Mouse (Mus musculus) ES-CJ7 (cell line): ENCODE data around the gene Rtl5.
A peak's percentile ranks its signal among the peaks of the same experiment; 100 is the strongest.

Source experiments
- DNase-seq: peaks from one replicate; pipeline ENCODE4 v3.0.0; 2011; ENCODE audit warnings: low read depth, low spot score

Gene Rtl5

DNA sequence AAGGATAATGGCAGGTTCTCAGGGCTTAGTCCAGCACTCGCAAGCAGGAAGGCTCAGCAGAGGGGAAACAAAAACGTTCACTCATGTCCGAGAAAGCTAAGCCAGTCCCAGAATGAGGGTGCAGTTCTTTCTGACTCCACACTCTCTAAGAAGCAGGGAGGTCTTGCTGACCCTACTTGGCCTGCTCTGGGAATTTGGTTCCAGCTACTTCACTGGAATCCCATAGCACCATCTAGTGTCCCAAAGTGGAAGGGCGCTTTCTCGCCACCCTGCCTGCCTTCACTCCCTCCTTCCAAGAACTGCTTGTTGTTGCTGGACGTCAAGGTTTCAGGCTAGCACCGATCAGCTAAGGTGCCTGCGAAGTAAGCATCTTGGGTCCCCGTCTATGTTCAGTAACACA, 5.0 kb downstream of the Rtl5 start:
- DNase-seq: peak; percentile 64

DNA sequence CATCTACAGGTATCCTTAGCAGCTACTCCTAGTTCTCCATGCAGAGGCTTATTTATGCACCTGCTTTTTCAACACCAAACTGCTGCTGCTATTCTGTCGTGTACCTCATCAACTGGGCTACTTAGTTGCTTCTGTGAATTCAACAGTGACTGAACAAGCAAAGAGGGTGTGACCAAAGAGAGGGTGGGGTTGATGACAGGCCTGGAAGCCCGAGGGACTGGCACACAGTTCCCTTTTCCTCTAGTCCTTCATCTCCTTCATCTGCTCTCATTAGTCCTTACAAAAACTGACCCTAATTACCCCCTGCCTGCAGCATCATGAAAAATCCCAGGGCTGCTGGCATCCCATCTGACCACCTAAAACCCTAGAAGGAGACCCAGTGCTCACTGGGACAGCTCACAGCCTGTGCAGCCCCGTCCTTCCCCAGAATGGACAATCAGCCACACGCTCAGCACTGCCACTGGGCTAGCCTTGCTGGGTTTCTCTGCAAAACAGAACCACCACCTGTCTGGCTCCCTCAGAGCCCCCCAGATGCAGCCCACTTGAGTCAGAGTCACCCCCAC, 5.8 kb downstream of the Rtl5 start:
- no peak for DNase-seq

DNA sequence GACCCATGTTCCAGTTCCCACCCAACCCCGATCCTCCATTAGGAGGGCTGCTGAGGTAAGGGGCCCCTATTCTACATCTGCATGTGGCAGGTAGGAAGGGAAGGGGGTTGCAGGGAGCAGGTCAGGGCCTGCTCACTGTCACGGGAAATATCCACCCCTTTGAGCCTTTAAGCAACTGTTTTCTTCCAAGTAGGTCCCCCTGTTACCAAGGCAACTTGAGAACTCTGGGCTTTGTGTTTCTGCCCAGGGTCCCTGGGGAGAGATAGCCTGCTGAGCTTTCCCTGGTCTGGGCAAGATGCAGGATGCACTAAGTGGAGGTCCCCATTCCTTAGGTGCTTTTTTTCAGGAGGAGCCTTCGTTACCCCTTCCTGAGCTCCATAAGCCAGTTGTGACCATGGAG, 7.0 kb downstream of the Rtl5 start:
- no peak for DNase-seq

DNA sequence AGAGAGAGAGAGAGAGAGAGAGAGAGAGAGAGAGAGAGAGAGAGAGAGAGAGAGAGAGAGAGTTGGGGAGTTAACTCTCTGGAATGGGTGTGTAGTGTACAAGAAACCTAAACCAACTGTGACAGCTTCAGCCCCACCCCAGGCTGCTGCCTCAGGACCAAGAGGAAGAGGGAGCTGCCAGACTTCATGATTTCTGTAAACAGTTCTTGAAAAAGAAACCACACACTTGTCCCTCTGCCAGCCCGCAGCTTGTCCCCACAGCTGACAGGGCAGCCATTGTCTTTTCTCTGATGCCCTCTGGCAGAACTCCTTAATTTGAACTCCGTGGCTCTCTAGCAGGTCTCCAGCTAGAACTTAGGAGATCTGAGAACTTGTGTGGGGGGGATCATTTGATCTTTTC, 10.2 kb downstream of the Rtl5 start:
- DNase-seq: no peak

DNA sequence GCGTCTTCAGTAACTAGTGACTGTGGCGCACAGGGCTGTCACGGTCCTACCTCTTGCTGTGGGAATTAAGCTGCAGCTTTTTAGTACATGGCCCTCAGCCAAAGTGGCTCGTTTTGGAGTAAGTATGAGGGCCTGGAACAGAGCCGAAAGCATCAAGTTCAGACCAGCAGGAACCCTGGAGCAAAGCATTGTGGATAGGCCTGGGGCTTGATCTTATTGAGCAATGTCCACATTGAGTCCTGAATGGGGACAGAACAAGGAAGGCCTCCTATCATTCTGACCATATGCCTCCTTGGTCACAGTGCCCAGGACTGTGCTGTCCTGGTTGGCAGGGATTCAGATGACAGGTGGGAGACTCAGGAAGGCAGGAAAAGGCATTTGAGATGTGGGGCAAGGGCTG, 10.9 kb downstream of the Rtl5 start:
- DNase-seq: no peak

DNA sequence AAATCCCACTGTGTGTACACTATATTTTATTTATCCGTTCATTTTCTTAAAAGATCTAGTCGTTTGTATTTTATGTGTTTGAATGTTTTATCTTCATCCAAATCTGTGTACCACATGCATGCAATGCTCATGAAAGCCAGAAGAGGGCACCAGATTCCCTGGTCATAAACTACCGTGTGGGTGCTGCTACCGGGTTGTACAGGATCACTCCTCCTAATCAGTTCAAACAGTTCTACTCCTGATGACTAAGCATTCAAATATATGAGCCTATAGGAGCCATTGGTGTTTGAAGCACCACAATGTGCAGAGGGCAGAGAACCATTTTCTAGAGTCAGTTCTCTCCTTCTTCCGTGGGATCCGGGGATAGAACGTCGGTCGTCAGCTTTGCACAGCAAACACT, 11.7 kb downstream of the Rtl5 start:
- peak; percentile 38 for DNase-seq

DNA sequence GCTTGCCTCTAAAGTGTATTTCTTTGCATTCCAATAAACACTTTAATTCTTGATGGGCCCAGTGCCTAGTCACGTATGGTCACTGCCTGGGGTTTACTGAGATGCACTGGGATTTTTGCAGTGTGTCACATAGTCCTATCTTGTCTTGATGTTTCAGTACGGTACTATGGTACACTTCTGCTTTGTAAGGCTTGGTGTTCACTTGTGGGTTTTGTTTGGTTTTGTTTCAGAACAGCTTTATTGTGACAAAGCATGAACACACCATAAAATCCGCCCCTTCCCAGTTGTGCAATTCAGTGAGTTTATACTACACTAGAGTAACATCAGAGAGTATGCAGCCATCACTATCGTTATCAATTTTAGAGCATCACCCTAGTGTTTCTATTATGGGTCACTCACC, 17.1 kb downstream of the Rtl5 start:
- no peak for DNase-seq

DNA sequence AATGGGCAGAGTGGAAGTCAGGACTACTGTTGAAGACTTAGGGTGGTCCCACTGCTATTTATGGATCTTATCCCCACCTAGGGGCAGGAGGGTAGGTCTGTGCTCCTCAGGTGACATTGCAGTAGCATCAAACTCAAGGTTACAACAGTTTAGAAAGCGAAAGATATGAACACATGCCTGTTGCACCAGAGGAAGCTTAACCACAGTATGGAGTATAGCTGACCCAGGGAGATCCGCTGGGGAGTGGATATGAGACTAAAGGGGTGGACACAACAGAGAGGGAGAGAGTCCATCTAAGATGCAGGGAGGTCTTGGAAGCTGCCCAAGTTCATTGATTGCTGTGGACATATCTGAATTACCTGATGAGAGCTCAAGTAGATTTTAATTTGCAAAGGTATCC, 17.7 kb downstream of the Rtl5 start:
- DNase-seq: no peak

DNA sequence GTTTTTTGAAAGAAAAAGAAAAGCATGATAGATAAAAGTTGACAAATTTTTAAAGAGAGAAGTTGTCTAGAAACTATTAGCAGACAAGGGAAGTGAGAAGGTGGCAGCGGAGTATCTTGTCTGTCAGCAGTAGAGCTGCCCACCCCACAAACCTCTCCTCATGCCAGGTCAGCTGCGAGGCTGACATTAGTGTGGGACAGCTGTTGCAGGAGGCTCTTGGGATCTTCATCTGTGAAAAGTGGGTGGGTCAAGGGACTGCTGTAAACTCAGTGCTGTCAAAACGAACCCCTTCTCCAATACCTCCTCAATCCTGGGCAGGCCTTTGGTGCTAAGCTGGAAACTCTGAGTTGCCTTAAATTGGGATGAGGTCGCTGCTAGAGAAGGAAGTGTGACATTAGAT, 19.9 kb downstream of the Rtl5 start:
- no peak for DNase-seq

DNA sequence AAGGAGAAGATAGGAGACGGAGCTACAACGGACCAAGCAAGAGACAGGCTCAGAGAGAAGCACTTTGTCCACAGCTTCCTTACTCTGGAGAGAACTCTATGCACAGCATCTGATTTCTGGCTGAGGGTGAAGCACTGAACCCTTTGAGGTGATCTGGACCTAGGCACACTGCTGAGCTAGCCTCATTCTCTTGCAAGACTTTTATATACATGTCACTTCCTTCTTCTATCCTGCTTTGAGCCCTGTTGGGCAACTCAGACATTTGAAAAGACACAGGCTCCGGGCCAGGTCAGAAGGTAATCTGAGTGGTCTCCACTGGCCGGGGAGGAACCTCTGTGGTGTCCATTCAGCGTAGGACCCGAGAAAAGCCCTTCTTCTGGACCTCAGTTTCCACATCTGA, 20.6 kb downstream of the Rtl5 start:
- no peak for DNase-seq

DNA sequence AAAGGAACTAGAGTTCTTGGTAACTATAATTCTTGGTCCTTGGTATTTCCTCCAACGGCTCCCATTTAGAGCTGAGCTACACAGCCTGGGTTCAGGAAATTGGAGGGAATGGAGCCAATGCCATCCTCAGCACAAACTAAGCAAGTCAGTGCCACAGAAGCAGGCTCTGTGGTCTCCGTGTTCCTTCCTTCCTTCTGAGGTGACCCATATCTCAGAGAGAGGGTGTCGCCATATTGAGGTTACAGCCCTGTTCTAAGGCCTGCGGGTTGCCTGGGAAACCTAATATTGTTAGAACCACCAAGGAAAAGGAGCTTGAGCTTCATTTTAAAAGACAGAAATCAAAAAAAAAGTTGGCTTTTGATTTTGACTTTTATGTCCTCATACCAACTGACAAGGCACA, 28.7 kb downstream of the Rtl5 start:
- no peak for DNase-seq

DNA sequence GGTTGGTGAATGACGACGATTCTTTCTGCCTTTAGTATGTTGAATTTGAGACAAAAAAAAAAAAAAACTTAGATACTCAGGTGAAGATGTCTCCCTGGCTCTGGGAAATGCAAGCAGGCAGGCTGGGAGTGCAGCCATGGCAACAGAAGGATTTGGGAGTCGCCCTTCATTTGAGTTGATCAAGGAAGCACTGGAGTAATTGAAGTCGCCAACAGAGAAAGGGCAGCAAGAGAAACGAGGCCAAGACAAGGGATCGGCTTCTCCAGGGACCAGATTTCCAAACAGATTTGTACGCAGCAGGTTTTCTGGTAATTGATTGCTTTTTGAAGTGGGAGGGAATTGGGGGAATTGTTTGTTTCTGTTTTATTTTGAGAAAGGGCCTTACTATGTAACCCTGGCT, 29.5 kb downstream of the Rtl5 start:
- DNase-seq: no peak

DNA sequence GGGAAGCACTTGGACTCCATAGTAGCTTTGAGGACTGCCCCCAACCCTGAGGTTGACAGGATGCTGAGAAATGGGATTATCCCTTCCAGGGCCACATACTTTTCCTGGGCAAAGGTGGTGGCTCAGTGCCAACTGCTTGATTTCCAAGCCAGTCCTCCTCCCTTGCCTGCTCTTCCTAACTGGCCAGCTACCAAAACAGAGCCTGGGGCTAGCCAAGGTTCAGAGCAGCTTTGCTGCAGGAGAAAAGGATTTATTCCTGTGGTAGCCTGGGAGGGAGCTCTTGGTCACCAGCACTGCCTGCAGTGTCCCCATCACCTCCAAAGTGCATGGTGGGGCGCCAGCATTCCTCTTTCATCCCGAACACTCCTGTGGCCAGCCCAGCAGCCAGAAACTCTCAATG, 33.6 kb downstream of the Rtl5 start:
- no peak for DNase-seq

DNA sequence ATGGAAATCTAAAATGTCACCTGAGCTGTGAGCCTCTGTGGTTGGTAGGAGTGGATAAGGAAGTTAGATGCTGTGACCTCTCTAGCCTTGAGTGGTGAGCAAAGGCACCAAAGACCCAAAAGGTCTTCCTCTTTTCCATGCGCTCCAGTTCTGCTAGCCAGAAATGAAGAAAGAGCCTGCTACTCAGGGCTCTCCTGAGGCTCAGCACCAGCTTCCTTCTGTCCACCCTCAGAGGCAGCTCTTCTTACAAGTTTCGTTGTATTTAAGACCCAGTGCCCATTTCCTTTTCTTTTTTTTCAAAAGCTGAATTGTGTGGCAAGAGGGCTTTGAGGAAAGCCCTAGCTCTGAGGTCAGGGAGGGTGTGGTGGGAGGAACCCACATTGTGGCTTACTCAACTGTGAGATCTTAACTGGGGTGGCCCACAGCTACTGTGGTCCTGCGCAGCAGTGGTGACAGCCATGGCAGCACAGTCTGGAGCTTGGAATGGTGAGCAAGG, 34.2 kb downstream of the Rtl5 start:
- DNase-seq: no peak

DNA sequence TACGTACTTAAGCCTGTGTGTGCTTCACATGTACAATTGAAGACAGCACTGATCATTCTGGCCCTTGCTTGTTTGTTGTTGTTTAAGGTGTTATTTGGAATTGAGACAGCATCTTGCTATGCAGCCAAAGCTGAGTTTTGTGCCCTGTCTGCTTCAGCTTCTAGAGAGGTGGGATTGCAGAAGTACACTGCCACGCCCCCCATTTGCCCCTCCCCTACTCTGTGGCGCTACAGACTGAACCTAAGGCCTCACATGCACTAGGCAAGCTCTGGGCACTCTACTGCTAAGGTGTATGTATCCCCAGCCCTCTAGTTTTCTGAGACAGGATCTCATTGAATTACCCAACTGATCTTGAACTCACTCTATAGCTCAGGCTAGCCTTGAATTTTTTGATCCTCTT, 35.4 kb downstream of the Rtl5 start:
- no peak for DNase-seq

DNA sequence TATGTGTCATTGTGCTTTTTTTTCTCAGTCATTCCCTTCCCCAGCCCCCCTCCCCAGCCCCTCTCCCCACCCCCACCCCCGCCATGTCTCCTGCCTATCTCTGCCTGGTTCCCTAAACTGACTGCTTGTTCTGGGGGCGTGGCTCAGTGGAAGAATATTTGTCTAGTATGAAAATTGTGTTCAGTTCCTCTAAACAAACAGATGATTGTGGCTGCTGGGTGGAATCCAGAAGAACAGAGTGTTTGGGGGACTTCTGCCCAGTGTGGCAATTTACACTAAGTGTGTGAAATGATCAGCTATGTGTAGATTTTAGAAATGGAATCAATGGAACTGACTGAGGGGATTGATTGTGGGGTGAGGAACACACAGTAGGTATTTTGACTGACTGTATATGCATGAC, 37.5 kb downstream of the Rtl5 start:
- DNase-seq: no peak

DNA sequence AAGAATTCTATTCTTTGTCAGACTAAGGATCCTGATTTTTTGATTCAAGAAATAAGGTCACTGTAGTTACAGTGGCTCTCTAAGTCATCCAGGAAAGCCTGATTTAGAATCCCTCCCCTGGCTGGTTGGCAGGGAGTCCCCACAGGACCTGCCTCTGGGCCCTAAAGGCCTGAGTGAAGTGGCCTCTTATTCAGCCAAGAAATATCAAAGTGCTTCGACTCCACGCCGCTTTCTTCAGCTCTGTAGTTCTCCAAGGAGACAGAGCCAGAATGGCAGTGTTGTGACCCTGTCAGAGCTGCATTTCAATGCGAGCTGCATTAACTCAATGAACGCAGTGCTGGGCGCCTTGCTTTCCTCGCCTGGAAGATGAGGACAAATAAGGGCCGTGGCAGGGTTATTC, 38.7 kb downstream of the Rtl5 start:
- no peak for DNase-seq

DNA sequence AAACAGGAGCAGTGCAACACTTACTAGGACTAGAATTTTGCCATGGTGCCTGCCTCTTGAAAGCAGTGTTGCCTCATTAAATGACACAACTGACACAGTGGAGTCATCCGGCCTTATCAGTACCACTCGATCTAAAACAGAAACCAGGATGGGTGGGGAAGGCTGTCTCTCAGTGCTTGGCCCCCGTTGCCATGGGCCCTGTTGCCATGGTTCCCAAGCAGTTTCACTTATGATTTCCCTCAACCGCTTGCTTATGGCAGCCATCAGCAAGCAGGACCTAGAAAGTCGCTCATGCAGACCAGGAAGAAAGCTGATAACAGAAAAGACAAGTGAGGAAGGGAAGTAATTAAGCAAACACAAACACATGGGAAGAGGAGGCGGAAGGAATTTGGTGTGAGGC, 39.3 kb downstream of the Rtl5 start:
- no peak for DNase-seq

DNA sequence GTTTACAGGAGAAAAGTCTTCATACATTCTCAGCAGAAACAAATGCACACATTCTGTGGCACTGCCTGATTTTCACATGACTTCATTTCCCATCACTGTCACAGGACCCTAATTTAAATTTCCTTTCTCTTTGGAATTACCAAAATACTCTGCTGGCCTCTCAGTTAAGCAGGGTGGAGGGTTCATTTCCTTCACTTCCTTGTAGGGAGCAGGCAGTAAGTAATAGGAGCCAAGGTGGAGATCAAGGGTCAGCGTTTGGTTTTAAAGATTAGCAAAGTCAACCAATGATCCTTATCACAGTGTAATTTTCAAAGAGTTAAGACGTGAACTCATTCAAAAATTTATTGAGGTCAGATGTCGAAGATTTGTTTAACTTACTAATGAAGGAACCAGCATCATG, 46.1 kb downstream of the Rtl5 start:
- no peak for DNase-seq

DNA sequence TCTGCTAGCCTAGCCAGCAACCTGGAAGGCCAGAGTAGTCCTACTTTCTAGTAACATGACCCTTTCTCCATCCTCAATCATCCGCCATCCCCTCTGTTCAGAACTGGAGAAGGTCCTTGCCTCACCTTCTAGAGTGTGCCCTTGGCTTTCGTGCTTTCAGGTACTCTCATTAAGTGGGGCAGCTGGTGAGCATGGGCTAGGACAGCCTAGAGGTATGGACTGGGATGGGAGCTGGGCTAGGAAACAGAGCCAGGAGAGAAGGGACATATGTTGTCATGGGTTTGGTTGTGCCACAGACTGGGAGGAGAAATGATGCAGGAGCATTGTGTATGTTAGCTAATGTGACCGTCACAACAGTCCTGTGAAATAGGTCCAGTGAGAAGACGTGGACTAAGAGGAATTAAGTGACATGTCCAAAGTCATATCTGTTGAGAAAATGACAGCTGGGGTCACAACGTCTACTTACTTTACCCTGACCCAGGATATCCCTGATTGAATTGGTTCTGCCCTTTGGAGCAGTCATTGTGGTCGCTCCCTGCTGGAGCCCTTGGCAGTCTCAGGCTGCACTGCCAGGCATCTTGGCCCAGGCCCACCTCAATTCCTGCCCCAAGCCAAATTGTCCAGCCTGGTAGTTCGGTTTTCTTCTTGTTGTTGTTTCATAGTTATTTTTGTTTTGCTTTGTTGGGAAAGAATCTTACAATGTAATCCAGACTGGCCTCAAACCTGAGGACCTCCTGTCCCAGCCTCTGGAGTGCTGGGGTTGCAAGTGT, 51.4 kb downstream of the Rtl5 start:
- no peak for DNase-seq

DNA sequence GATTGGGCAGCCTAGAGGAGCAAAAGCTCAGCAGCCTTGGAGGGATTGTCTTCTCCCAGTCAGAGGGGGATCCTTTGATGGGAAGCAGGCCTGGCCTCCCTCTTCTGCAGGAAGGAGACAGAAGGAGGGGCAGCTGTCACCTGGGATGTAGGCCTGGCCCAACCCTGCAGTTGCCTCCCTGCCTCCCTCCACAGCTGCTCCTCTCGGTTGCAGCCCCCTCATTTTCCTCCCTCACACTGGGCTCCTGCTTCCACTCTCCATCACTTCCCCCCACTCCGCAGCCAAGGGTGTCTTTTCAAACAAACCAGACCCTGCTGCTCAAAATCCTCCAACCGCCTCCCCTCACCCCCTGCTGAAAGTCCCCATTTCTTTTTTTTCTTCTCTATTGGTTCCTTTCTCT, 52.2 kb downstream of the Rtl5 start:
- no peak for DNase-seq

DNA sequence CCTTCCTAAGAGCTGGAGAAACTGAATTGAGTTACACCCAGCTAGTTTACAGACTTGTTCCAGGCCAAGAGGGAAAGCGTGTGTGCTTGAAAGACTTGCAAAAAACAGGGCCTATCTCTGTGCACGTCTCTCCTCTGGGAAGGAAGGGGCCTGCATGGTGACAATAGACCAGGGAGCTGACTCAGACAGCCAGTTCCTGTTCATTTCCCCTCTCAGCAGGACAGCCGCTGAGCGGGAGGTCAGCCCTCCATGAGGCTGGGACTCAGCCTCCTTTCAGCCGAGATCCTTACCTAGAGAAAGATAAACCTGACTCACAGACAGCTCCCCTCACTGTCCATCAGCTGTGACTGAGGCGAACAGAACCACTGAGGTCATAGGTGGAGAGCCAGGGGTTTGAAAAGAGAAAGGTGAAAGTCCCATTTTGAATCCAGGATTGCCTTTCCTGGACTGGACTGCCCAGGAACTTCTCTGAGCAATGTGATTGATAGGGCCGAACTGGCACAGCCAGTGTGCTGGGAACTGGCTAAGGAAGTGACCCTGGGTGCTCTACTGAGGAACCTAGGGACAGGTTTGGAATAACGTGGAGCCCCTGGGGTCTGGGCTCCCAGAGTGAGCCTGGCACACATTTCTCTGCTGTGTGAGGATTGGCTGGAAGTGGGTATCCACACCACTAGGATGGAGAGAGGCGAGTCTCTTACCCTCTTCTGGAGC, 53.7 kb downstream of the Rtl5 start:
- no peak for DNase-seq
